Mouse (Mus musculus): Measurements from ENCODE around the gene Ubp1.

Gene Ubp1

GRCm38 (mm10) chr9:113969399-113969798, 38.7 kb downstream of the Ubp1 start:
- DNase-seq (ENCODE audit: low spot score in 2 of 2), result no peak

- no peak for DNase-seq (ENCODE audit: low spot score in 2 of 2)
These were observed 39.3 kb downstream of the Ubp1 start for GRCm38 (mm10) chr9:113970041-113970440.

GRCm38 (mm10) chr9:113971615-113972014, 40.9 kb downstream of the Ubp1 start:
- no peak for DNase-seq (ENCODE audit: low spot score in 2 of 2)

GRCm38 (mm10) chr9:113973857-113974256, 43.1 kb downstream of the Ubp1 start:
- no peak for DNase-seq (ENCODE audit: low spot score in 2 of 2)

GRCm38 (mm10) chr9:113974945-113975344, 44.2 kb downstream of the Ubp1 start:
- DNase-seq (ENCODE audit: low spot score in 2 of 2), result no peak

- DNase-seq (ENCODE audit: low spot score in 2 of 2), result no peak
These were observed 44.7 kb downstream of the Ubp1 start for GRCm38 (mm10) chr9:113975442-113975841.

- DNase-seq (ENCODE audit: low spot score in 2 of 2), result no peak
These were observed 45.5 kb downstream of the Ubp1 start for GRCm38 (mm10) chr9:113976264-113976663.

GRCm38 (mm10) chr9:113977225-113977840, 46.6 kb downstream of the Ubp1 start:
- no peak for DNase-seq (ENCODE audit: low spot score in 2 of 2)

GRCm38 (mm10) chr9:113978656-113979055, 47.9 kb downstream of the Ubp1 start:
- no peak for DNase-seq (ENCODE audit: low spot score in 2 of 2)

GRCm38 (mm10) chr9:113979356-113979755, 48.6 kb downstream of the Ubp1 start:
- DNase-seq (ENCODE audit: low spot score in 2 of 2), result no peak

- no peak for DNase-seq (ENCODE audit: low spot score in 2 of 2)
These were observed 50.6 kb downstream of the Ubp1 start for GRCm38 (mm10) chr9:113981099-113981880.

- no peak for DNase-seq (ENCODE audit: low spot score in 2 of 2)
These were observed 51.7 kb downstream of the Ubp1 start for GRCm38 (mm10) chr9:113982451-113982850.

- DNase-seq (ENCODE audit: low spot score in 2 of 2), result no peak
These were observed 52.3 kb downstream of the Ubp1 start for GRCm38 (mm10) chr9:113982883-113983670.

GRCm38 (mm10) chr9:113984946-113985620, 54.3 kb downstream of the Ubp1 start:
- no peak for DNase-seq (ENCODE audit: low spot score in 2 of 2)

- DNase-seq (ENCODE audit: low spot score in 2 of 2), result peak; percentile 72 to 76
These were observed 60.0 kb downstream of the Ubp1 start for GRCm38 (mm10) chr9:113990547-113991248.

GRCm38 (mm10) chr9:113992810-113993209, 62.1 kb downstream of the Ubp1 start:
- no peak for DNase-seq (ENCODE audit: low spot score in 2 of 2)

- DNase-seq (ENCODE audit: low spot score in 2 of 2), result no peak
These were observed 67.6 kb downstream of the Ubp1 start for GRCm38 (mm10) chr9:113998311-113998710.

GRCm38 (mm10) chr9:114006801-114007200, 76.1 kb downstream of the Ubp1 start:
- DNase-seq (ENCODE audit: low spot score in 2 of 2), result no peak

GRCm38 (mm10) chr9:114007850-114008350, 77.2 kb downstream of the Ubp1 start:
- no peak for DNase-seq (ENCODE audit: low spot score in 2 of 2)

- DNase-seq (ENCODE audit: low spot score in 2 of 2), result no peak
These were observed 78.8 kb downstream of the Ubp1 start for GRCm38 (mm10) chr9:114009526-114009925.

- no peak for DNase-seq (ENCODE audit: low spot score in 2 of 2)
These were observed 80.5 kb downstream of the Ubp1 start for GRCm38 (mm10) chr9:114011203-114011602.
